Mouse (Mus musculus): ENCODE data around the gene Aebp2. TPM values are rescaled to one million over a fixed set of nuclear protein-coding genes. Genes with fewer than 3 reads are reported as not detected.
"Not testable (repeated sequence)": the region's sequence is repeated elsewhere in the genome, so short reads cannot be mapped to it uniquely, and the experiment has no call there.

The Aebp2 gene
- total RNA-seq (2021): 10 to 100 TPM; 29.2 to 30.3 TPM
- long read RNA-seq, experiment 1, partial matches to known transcripts: 0 of 17 reads
- long read RNA-seq, experiment 1, other reads (novel, unspliced or antisense): 13 of 17 reads
- long read RNA-seq, experiment 2, transcript Aebp2-202 (8 exons, 3,727 nt): major isoform, 6 of 19 reads
- long read RNA-seq, experiment 2, partial matches to known transcripts: 0 of 19 reads
- long read RNA-seq, experiment 2, other reads (novel, unspliced or antisense): 13 of 19 reads

GRCm38 (mm10) chr6:140622391-140623225, at the start of gene Aebp2:
Gene Aebp2 (plus strand): TSS chr6:140622663.
- DNase-seq: no peak

GRCm38 (mm10) chr6:140574943-140575342, 47.5 kb upstream of the Aebp2 start:
- DNase-seq: no peak

GRCm38 (mm10) chr6:140576133-140576532, 46.3 kb upstream of the Aebp2 start:
- no peak for DNase-seq

- no peak for DNase-seq
Observed at GRCm38 (mm10) chr6:140576961-140577821, 45.3 kb upstream of the Aebp2 start.

- DNase-seq: no peak
Observed at GRCm38 (mm10) chr6:140577822-140578170, 44.7 kb upstream of the Aebp2 start.

- not testable (repeated sequence) for DNase-seq
Observed at GRCm38 (mm10) chr6:140578985-140579384, 43.5 kb upstream of the Aebp2 start.

- no peak for DNase-seq
Observed at GRCm38 (mm10) chr6:140580170-140580569, 42.3 kb upstream of the Aebp2 start.

- DNase-seq: no peak
Observed at GRCm38 (mm10) chr6:140586714-140587259, 35.7 kb upstream of the Aebp2 start.

GRCm38 (mm10) chr6:140591331-140591730, 31.1 kb upstream of the Aebp2 start:
- no peak for DNase-seq

- no peak for DNase-seq
Observed at GRCm38 (mm10) chr6:140592713-140593112, 29.8 kb upstream of the Aebp2 start.

GRCm38 (mm10) chr6:140593420-140594170, 28.9 kb upstream of the Aebp2 start:
- DNase-seq: peak; percentile 70

- DNase-seq: not testable (repeated sequence)
Observed at GRCm38 (mm10) chr6:140595551-140595950, 26.9 kb upstream of the Aebp2 start.

- DNase-seq: no peak
Observed at GRCm38 (mm10) chr6:140597381-140598329, 24.8 kb upstream of the Aebp2 start.

GRCm38 (mm10) chr6:140598516-140598915, 23.9 kb upstream of the Aebp2 start:
- no peak for DNase-seq

- DNase-seq: no peak
Observed at GRCm38 (mm10) chr6:140599337-140599736, 23.1 kb upstream of the Aebp2 start.

GRCm38 (mm10) chr6:140600671-140601070, 21.8 kb upstream of the Aebp2 start:
- DNase-seq: not testable (repeated sequence)

- no peak for DNase-seq
Observed at GRCm38 (mm10) chr6:140601175-140601574, 21.3 kb upstream of the Aebp2 start.

GRCm38 (mm10) chr6:140603228-140603944, 19.1 kb upstream of the Aebp2 start:
- DNase-seq: no peak

- not testable (repeated sequence) for DNase-seq
Observed at GRCm38 (mm10) chr6:140605173-140605572, 17.3 kb upstream of the Aebp2 start.

GRCm38 (mm10) chr6:140605732-140606131, 16.7 kb upstream of the Aebp2 start:
- no peak for DNase-seq
